Mouse (Mus musculus) G1E (cell line): Measurements from ENCODE around the gene Phldb3.
"Not testable (repeated sequence)": the region's sequence is repeated elsewhere in the genome, so short reads cannot be mapped to it uniquely, and the experiment has no call there.

Source experiments
- CTCF ChIP-seq: IDR thresholded peaks from 2 replicates; pipeline ENCODE4 v1.5.1; 2012; ENCODE audit warnings: low read depth, low read length, inconsistent platforms, mixed read lengths
- GATA1 ChIP-seq: IDR thresholded peaks from 2 replicates; pipeline ENCODE4 v1.6.1; 2012; ENCODE audit warnings: borderline replicate concordance, low read length, inconsistent platforms, mixed read lengths
- POLR2AphosphoS5 ChIP-seq: IDR thresholded peaks from 2 replicates; pipeline ENCODE4 v1.6.1; 2012; ENCODE audit warnings: low read depth, low read length, inconsistent platforms; ENCODE audit not compliant: insufficient replicate concordance
- TAL1 ChIP-seq: conservative IDR thresholded peaks from 2 replicates; pipeline ENCODE4 v1.6.1; 2012; ENCODE audit warnings: low read depth, low read length, inconsistent platforms, mixed read lengths

DNA sequence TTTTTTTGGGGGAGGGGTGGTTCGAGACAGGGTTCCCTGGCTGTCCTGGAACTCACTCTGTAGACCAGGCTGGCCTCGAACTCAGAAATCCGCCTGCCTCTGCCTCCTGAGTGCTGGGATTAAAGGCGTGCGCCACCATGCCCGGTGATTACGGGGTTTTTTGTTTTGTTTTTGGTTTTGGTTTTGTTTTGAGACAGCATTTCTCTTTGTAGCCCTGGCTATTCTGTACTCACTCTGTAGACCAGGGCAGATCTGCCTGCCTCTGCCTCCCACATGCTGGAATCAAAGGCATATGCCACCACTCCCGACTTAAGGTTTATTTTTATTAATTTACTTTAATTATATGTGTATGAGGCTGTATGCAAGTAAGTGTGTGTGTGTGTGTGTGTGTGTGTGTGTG, 7.8 kb downstream of the Phldb3 start:
- TF ChIP-seq CTCF, POLR2AphosphoS5, GATA1, TAL1: not testable (repeated sequence)
